In the genomic region with DNA sequence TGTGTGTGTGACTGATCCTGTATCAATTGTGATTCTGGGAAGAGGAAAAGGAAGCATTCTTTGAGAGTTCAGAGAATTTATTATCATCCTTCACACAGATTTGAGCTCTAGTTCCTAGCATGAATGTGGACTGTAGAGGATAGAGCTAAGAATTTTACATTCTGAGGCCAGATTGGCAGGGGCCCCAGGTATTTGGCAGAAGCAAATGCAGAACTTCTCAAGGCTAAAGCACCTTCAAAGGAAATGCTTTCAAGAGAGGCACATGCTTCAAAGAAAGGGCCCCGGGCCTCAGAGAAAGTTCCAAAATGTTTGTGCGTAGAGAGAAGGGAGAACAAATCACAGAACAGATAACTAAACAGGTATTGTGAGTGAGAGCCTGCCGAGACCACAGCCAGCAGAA, we compare ENCODE assay signal across 27 mouse cellular contexts.
A peak's percentile ranks its signal among the peaks of the same experiment; 100 is the strongest.
DNase-seq lines count a peak whose midpoint lies in the region; ATAC-seq and TF ChIP-seq lines count a peak whose summit lies in the region.
"Had no signal": no experiment of that assay in that cellular context is flagged by ENCODE, and none has a peak within 500 bp of the region (broad histone marks: within the 10 kb centered on the region; RNA-seq: fewer than 3 reads in every experiment).

No protein-coding gene starts in this region.

- no peaks in the 10 kb centered on the region for H3K79me2 ChIP-seq in liver, adult 2 months (ENCODE audit: control insufficient read depth, insufficient read depth, low read length)

- ATAC-seq in embryonic facial prominence, embryonic 14.5 days (ENCODE audit: low read depth), result no peak
- no peak for ATAC-seq in liver, embryonic 12.5 days
- ATAC-seq in forebrain, embryonic 12.5 days (ENCODE audit: low FRiP score), result no peak
- ATAC-seq in intestine, embryonic 15.5 days, result no peak
- ATAC-seq: CD4-positive, CD25-positive, alpha-beta regulatory T cell, adult 4 months; forebrain, embryonic 13.5 days; midbrain, embryonic 13.5 days had no signal

- H3K4me3 ChIP-seq in embryonic facial prominence, embryonic 14.5 days (ENCODE audit: low read depth, low read length), result no peak overlapping the region
- no peak overlapping the region for H3K4me3 ChIP-seq in embryonic facial prominence, embryonic 10.5 days
- H3K4me3 ChIP-seq in liver, adult 2 months (ENCODE audit: insufficient read depth, low read depth, low read length), result no peak overlapping the region
- no peak overlapping the region for H3K4me3 ChIP-seq in liver, embryonic 12.5 days
- H3K4me3 ChIP-seq in forebrain, embryonic 12.5 days (replicated peaks), result no peak overlapping the region
- no peak overlapping the region for H3K4me3 ChIP-seq in intestine, embryonic 15.5 days (replicated peaks)
- H3K4me3 ChIP-seq: embryonic facial prominence, embryonic 15.5 days; forebrain, embryonic 13.5 days; heart, embryonic 15.5 days; hindbrain, embryonic 12.5 days; kidney, embryonic 15.5 days; layer of hippocampus, adult 2 months; left cerebral cortex, adult 2 months; limb, embryonic 12.5 days; midbrain, embryonic 13.5 days had no signal

- no peak for TF ChIP-seq CTCF in liver, adult 2 months (IDR thresholded peaks at IDR 0.05; ENCODE audit: low read depth, low read length)

- TF ChIP-seq POLR2A in liver, adult 2 months (IDR thresholded peaks at IDR 0.05; ENCODE audit: extremely low read depth, insufficient read depth, low read length), result no peak

- H3K27ac ChIP-seq in embryonic facial prominence, embryonic 14.5 days (replicated peaks; ENCODE audit: low read depth, low read length), result no peak overlapping the region
- no peak overlapping the region for H3K27ac ChIP-seq in embryonic facial prominence, embryonic 10.5 days (replicated peaks)
- H3K27ac ChIP-seq in liver, adult 2 months (replicated peaks; ENCODE audit: insufficient read depth, low read depth, low read length), result peak overlapping the region; percentile 64
- no peak overlapping the region for H3K27ac ChIP-seq in liver, embryonic 12.5 days
- H3K27ac ChIP-seq in forebrain, embryonic 12.5 days, result no peak overlapping the region
- H3K27ac ChIP-seq in intestine, embryonic 15.5 days, result no peak overlapping the region
- H3K27ac ChIP-seq: embryonic facial prominence, embryonic 15.5 days; forebrain, embryonic 13.5 days; heart, embryonic 15.5 days; hindbrain, embryonic 12.5 days; kidney, embryonic 15.5 days; layer of hippocampus, adult 2 months; left cerebral cortex, adult 2 months; limb, embryonic 12.5 days; macrophage; midbrain, embryonic 13.5 days had no signal

- 59% methylated on average over 3 of the region's 3 CpGs for WGBS in embryonic facial prominence, embryonic 14.5 days
- 80% methylated on average over 3 of the region's 3 CpGs for WGBS in embryonic facial prominence, embryonic 10.5 days
- 22% methylated on average over 3 of the region's 3 CpGs for WGBS in liver, adult 2 months
- WGBS in liver, embryonic 12.5 days (ENCODE audit: insufficient replicate concordance), result 68% methylated on average over 3 of the region's 3 CpGs
- whole genome bisulfite sequencing in forebrain, embryonic 12.5 days, result 85% methylated on average over 3 of the region's 3 CpGs
- 50% methylated on average over 3 of the region's 3 CpGs for WGBS in intestine, embryonic 15.5 days

- no peaks in the 10 kb centered on the region for H3K9me3 ChIP-seq in embryonic facial prominence, embryonic 14.5 days (ENCODE audit: control insufficient read depth, low read length)
- no peaks in the 10 kb centered on the region for H3K9me3 ChIP-seq in embryonic facial prominence, embryonic 10.5 days
- H3K9me3 ChIP-seq in liver, embryonic 12.5 days (replicated peaks), result no peaks in the 10 kb centered on the region
- H3K9me3 ChIP-seq in forebrain, embryonic 12.5 days, result no peaks in the 10 kb centered on the region
- H3K9me3 ChIP-seq in intestine, embryonic 15.5 days, result no peaks in the 10 kb centered on the region
- H3K9me3 ChIP-seq: embryonic facial prominence, embryonic 15.5 days; forebrain, embryonic 13.5 days; heart, embryonic 15.5 days; hindbrain, embryonic 12.5 days; kidney, embryonic 15.5 days; limb, embryonic 12.5 days; midbrain, embryonic 13.5 days had no signal

- H3K4me2 ChIP-seq in embryonic facial prominence, embryonic 14.5 days (ENCODE audit: low read depth, low read length), result no peak overlapping the region
- H3K4me2 ChIP-seq in liver, embryonic 12.5 days, result no peak overlapping the region
- no peak overlapping the region for H3K4me2 ChIP-seq in forebrain, embryonic 12.5 days
- H3K4me2 ChIP-seq in intestine, embryonic 15.5 days (replicated peaks), result no peak overlapping the region
- H3K4me2 ChIP-seq: embryonic facial prominence, embryonic 15.5 days; forebrain, embryonic 13.5 days; heart, embryonic 15.5 days; hindbrain, embryonic 12.5 days; kidney, embryonic 15.5 days; limb, embryonic 12.5 days; liver, embryonic 11.5 days; midbrain, embryonic 13.5 days had no signal

- no peaks in the 10 kb centered on the region for H3K4me1 ChIP-seq in embryonic facial prominence, embryonic 14.5 days (ENCODE audit: control insufficient read depth, insufficient read depth, low read length)
- H3K4me1 ChIP-seq in embryonic facial prominence, embryonic 10.5 days, result no peaks in the 10 kb centered on the region
- H3K4me1 ChIP-seq in liver, adult 2 months (ENCODE audit: control insufficient read depth, insufficient read depth, low read length), result peaks cover 11% of the 10 kb centered on the region; the same call in 1 of the 2 replicates
- H3K4me1 ChIP-seq in liver, embryonic 12.5 days, result no peaks in the 10 kb centered on the region
- no peaks in the 10 kb centered on the region for H3K4me1 ChIP-seq in forebrain, embryonic 12.5 days
- H3K4me1 ChIP-seq in intestine, embryonic 15.5 days (replicated peaks), result no peaks in the 10 kb centered on the region; the same call in 1 of the 2 replicates
- H3K4me1 ChIP-seq: embryonic facial prominence, embryonic 15.5 days; forebrain, embryonic 13.5 days; kidney, embryonic 15.5 days; limb, embryonic 12.5 days; midbrain, embryonic 13.5 days had no signal

- peak; percentile 47 for DNase-seq in embryonic facial prominence, embryonic 14.5 days (ENCODE audit: low spot score)
- DNase-seq in embryonic facial prominence, embryonic 10.5 days (ENCODE audit: low spot score), result no peak
- DNase-seq in liver, adult 2 months (ENCODE audit: extremely low read depth, low read depth, low spot score), result no peak
- DNase-seq in adrenal gland, postnatal 14 days, result peak; percentile 65
- DNase-seq: cerebellum, adult 11 months; cerebellum, adult 9-10 months; heart, postnatal 36 days; kidney, adult 18-20 months; kidney, postnatal 25 days; liver, postnatal 0 days; lung, postnatal 10 days; thymus, postnatal 4 days had no signal

- no peaks in the 10 kb centered on the region for H3K27me3 ChIP-seq in embryonic facial prominence, embryonic 14.5 days (replicated peaks; ENCODE audit: control insufficient read depth, insufficient read depth, low read length)
- H3K27me3 ChIP-seq in embryonic facial prominence, embryonic 10.5 days (replicated peaks; ENCODE audit: low read depth, poor library complexity, severe bottlenecking), result no peaks in the 10 kb centered on the region
- H3K27me3 ChIP-seq in liver, adult 2 months (ENCODE audit: control insufficient read depth, insufficient read depth, low read length), result no peaks in the 10 kb centered on the region
- no peaks in the 10 kb centered on the region for H3K27me3 ChIP-seq in liver, embryonic 12.5 days (replicated peaks)
- no peaks in the 10 kb centered on the region for H3K27me3 ChIP-seq in forebrain, embryonic 12.5 days
- no peaks in the 10 kb centered on the region for H3K27me3 ChIP-seq in intestine, embryonic 15.5 days (replicated peaks)
- H3K27me3 ChIP-seq: embryonic facial prominence, embryonic 15.5 days; forebrain, embryonic 13.5 days; hindbrain, embryonic 12.5 days; midbrain, embryonic 13.5 days had no signal

- H3K36me3 ChIP-seq in embryonic facial prominence, embryonic 14.5 days (ENCODE audit: control insufficient read depth, insufficient read depth, low read length), result no peaks in the 10 kb centered on the region
- H3K36me3 ChIP-seq in embryonic facial prominence, embryonic 10.5 days (replicated peaks), result no peaks in the 10 kb centered on the region
- H3K36me3 ChIP-seq in liver, adult 2 months (ENCODE audit: control insufficient read depth, insufficient read depth, low read length), result no peaks in the 10 kb centered on the region
- H3K36me3 ChIP-seq in liver, embryonic 12.5 days, result no peaks in the 10 kb centered on the region
- no peaks in the 10 kb centered on the region for H3K36me3 ChIP-seq in forebrain, embryonic 12.5 days (replicated peaks)
- H3K36me3 ChIP-seq in intestine, embryonic 15.5 days, result no peaks in the 10 kb centered on the region
- H3K36me3 ChIP-seq: embryonic facial prominence, embryonic 15.5 days; heart, embryonic 15.5 days; hindbrain, embryonic 12.5 days; kidney, embryonic 15.5 days; limb, embryonic 12.5 days; midbrain, embryonic 13.5 days had no signal

- H3K9ac ChIP-seq in embryonic facial prominence, embryonic 14.5 days (ENCODE audit: low read depth, low read length), result no peak overlapping the region
- H3K9ac ChIP-seq in liver, adult 2 months (ENCODE audit: low read depth, low read length), result no peak overlapping the region; the same call in 1 of the 2 replicates
- H3K9ac ChIP-seq in liver, embryonic 12.5 days, result no peak overlapping the region
- no peak overlapping the region for H3K9ac ChIP-seq in forebrain, embryonic 12.5 days
- H3K9ac ChIP-seq in intestine, embryonic 15.5 days, result no peak overlapping the region
- H3K9ac ChIP-seq: embryonic facial prominence, embryonic 15.5 days; forebrain, embryonic 13.5 days; heart, embryonic 15.5 days; hindbrain, embryonic 12.5 days; kidney, embryonic 15.5 days; limb, embryonic 12.5 days; liver, postnatal 0 days; midbrain, embryonic 13.5 days had no signal

Comparison
In these comparisons a context has a peak if more than half of its experiments do, and no peak if none do; other contexts are left out.
1. DNase-seq: peak in embryonic facial prominence, embryonic 14.5 days (single experiment) and adrenal gland, postnatal 14 days (single experiment); none in embryonic facial prominence, embryonic 10.5 days (single experiment) and liver, adult 2 months (single experiment).